Mouse (Mus musculus) midbrain, embryonic 16.5 days (tissue): ENCODE results near the gene M1ap. TPM values are rescaled to one million over a fixed set of nuclear protein-coding genes. Genes with fewer than 3 reads are reported as not detected.

ENCODE experiments used
- ATAC-seq: fragments of 200-750 bp; cut with Nextera tagmentation; 2 replicates; pipeline ENCODE4 v1.8.0; 2017; ENCODE audit warnings: moderate TSS enrichment
- H3K27ac ChIP-seq: fragments of 300-500 bp; sonication (generic); 2 replicates; pipeline ENCODE4 v1.5.1; 2014; ENCODE audit warnings: mild to moderate bottlenecking, low read length, mixed read lengths
- H3K27me3 ChIP-seq: fragments of 300-500 bp; sonication (generic); 2 replicates; pipeline ENCODE4 v1.6.1; 2014; ENCODE audit warnings: low read depth, low read length, mixed read lengths; ENCODE audit not compliant: control insufficient read depth, insufficient read depth
- H3K36me3 ChIP-seq: fragments of 300-500 bp; sonication (generic); 2 replicates; pipeline ENCODE4 v1.6.1; 2014; ENCODE audit warnings: mild to moderate bottlenecking, low read length, moderate library complexity, mixed read lengths; ENCODE audit not compliant: control insufficient read depth, insufficient read depth
- H3K4me1 ChIP-seq: fragments of 300-500 bp; sonication (generic); 2 replicates; pipeline ENCODE4 v1.6.1; 2014; ENCODE audit warnings: mild to moderate bottlenecking, low read length, mixed read lengths; ENCODE audit not compliant: control insufficient read depth, insufficient read depth
- H3K4me2 ChIP-seq: fragments of 300-500 bp; sonication (generic); 2 replicates; pipeline ENCODE4 v1.6.1; 2014; ENCODE audit warnings: mild to moderate bottlenecking, low read length, mixed read lengths
- H3K4me3 ChIP-seq: fragments of 300-500 bp; sonication (generic); 2 replicates; pipeline ENCODE4 v1.5.1; 2014; ENCODE audit warnings: low read depth, mild to moderate bottlenecking, low read length, moderate library complexity, mixed read lengths
- H3K9ac ChIP-seq: fragments of 300-500 bp; sonication (generic); 2 replicates; pipeline ENCODE4 v1.6.1; 2014; ENCODE audit warnings: low read depth, low read length, mixed read lengths
- H3K9me3 ChIP-seq: fragments of 300-500 bp; sonication (generic); replicated peaks from 2 replicates; pipeline ENCODE4 v1.6.1; 2014; ENCODE audit warnings: mild to moderate bottlenecking, low read length, mixed read lengths; ENCODE audit not compliant: control insufficient read depth, poor library complexity, severe bottlenecking
- WGBS: fragments of 180-500 bp; shearing (Covaris S2); extraction: QIAGEN DNeasy Blood & Tissue Kit; methylation state at CpG from one replicate; pipeline ENCODE4 v1.1.7; 2014; 5-methylcytosine and 5-hydroxymethylcytosine counted together
- microRNA-seq: library from miRNA; unstranded; fragments of <30 nt; microRNA quantifications from one replicate; pipeline ENCODE4, GENCODE M21; 2017
- polyA plus RNA-seq: library from polyadenylated mRNA; unstranded; fragments of >200 nt; fragmentation: Nextera tagmentation; extraction: Ambion mirVana; gene quantifications from 2 replicates; pipeline ENCODE4 v1.2.1, GENCODE M21; 2015

Gene M1ap
- polyA plus RNA-seq, 1 experiment from 2014 or later = not detected

GRCm38 (mm10) chr6:83074979-83075378 is 128.3 kb downstream of the M1ap start:
- H3K27me3 ChIP-seq = peaks cover 50% of the 10 kb centered on the region
- 21% methylated on average over 2 of the region's 2 CpGs for WGBS
- no peak for ATAC-seq

GRCm38 (mm10) chr6:83077630-83078323 is 131.1 kb downstream of the M1ap start, which contains the start of gene Pcgf1:
Gene Pcgf1 (plus strand): TSS chr6:83077869.
- H3K27ac ChIP-seq = peak within 1 kb of the TSS; percentile 95
- no peaks in the 10 kb centered on the region for H3K9me3 ChIP-seq
- peak within 1 kb of the TSS; percentile 79 for H3K4me3 ChIP-seq
- peak; percentile 95 for ATAC-seq
- under 1% methylated on average over 54 of the region's 54 CpGs for WGBS
- peak within 1 kb of the TSS; percentile 97 for H3K4me2 ChIP-seq
- peak within 1 kb of the TSS; percentile 88 for H3K9ac ChIP-seq
- peaks cover 17% of the 10 kb centered on the region for H3K4me1 ChIP-seq
- 0 out of 2 replicates have a peak, but pooled peaks cover 4% of the 10 kb centered on the region for H3K36me3 ChIP-seq
- H3K27me3 ChIP-seq = peaks cover 40% of the 10 kb centered on the region

More at GRCm38 (mm10) chr6:83074979-83075378, 128.3 kb downstream of the M1ap start:
- H3K4me2 ChIP-seq = no peak overlapping the region
- no peaks in the 10 kb centered on the region for H3K36me3 ChIP-seq
- H3K4me1 ChIP-seq = peaks cover 17% of the 10 kb centered on the region
- no peaks in the 10 kb centered on the region for H3K9me3 ChIP-seq
- H3K9ac ChIP-seq = no peak overlapping the region
- no peak overlapping the region for H3K27ac ChIP-seq
- H3K4me3 ChIP-seq = no peak overlapping the region

GRCm38 (mm10) chr6:83078324-83078858 is 131.7 kb downstream of the M1ap start:
- Histone ChIP-seq H3K27me3 (peaks cover 40% of the 10 kb centered on the region), H3K36me3 (0 out of 2 replicates have a peak, but pooled peaks cover 4% of the 10 kb centered on the region), H3K4me1 (peaks cover 17% of the 10 kb centered on the region), H3K9me3 (no peaks in the 10 kb centered on the region), H3K9ac (peak overlapping the region; percentile 78), H3K4me3 (peak overlapping the region; percentile 79), H3K27ac (peak overlapping the region; percentile 95), H3K4me2 (peak overlapping the region; percentile 78)
- under 1% methylated on average over 46 of the region's 46 CpGs for WGBS
- peak; percentile 92 for ATAC-seq

Small RNA genes lying within 50 kb of the gene (microRNA-seq; reads per million reads assigned to microRNA genes)
- not detected for gene Mir7040

Other genes starting within 250 kb of the M1ap start
- 115 and 133 TPM in 2 replicates for gene Pole4, start 241.5 kb upstream of the M1ap start, polyA plus RNA-seq
- 1.3 and 1.7 TPM in 2 replicates for gene Hk2, start 172.4 kb upstream of the M1ap start, polyA plus RNA-seq
- gene Sema4f, start 7.1 kb upstream of the M1ap start, polyA plus RNA-seq = 18.9 and 20.3 TPM in 2 replicates
- gene Dok1, start 86.6 kb downstream of the M1ap start, polyA plus RNA-seq = 1.7 and 1.8 TPM in 2 replicates
- 5.1 and 7.5 TPM in 2 replicates for gene Loxl3, start 87.3 kb downstream of the M1ap start, polyA plus RNA-seq
- gene Aup1, start 107.6 kb downstream of the M1ap start, polyA plus RNA-seq = 176 and 184 TPM in 2 replicates
- 76.1 and 87.8 TPM in 2 replicates for gene Htra2, start 108.4 kb downstream of the M1ap start, polyA plus RNA-seq
- gene Dqx1, start 110.9 kb downstream of the M1ap start, polyA plus RNA-seq = 0.30 and 0.37 TPM in 2 replicates
- not detected in 2 replicates for gene Tlx2, start 123.4 kb downstream of the M1ap start, polyA plus RNA-seq
- 50.4 and 52.5 TPM in 2 replicates for gene Pcgf1, start 131.0 kb downstream of the M1ap start, polyA plus RNA-seq
- gene Lbx2, start 139.5 kb downstream of the M1ap start, polyA plus RNA-seq = not detected in 2 replicates
- 5.2 and 5.9 TPM in 2 replicates for gene Ccdc142, start 154.7 kb downstream of the M1ap start, polyA plus RNA-seq
- 5.3 and 5.9 TPM in 2 replicates for gene Gm42688, start 154.7 kb downstream of the M1ap start, polyA plus RNA-seq
- gene Mrpl53, start 162.1 kb downstream of the M1ap start, polyA plus RNA-seq = 113 and 115 TPM in 2 replicates
- 20.9 and 21.6 TPM in 2 replicates for gene Mogs, start 168.6 kb downstream of the M1ap start, polyA plus RNA-seq
- gene Wbp1, start 174.7 kb downstream of the M1ap start, polyA plus RNA-seq = 148 and 163 TPM in 2 replicates
- gene Ino80b, start 178.5 kb downstream of the M1ap start, polyA plus RNA-seq = 13.3 and 14.5 TPM in 2 replicates
- gene Rtkn, start 188.6 kb downstream of the M1ap start, polyA plus RNA-seq = 10.7 TPM in 2 replicates
- 20.1 and 22.9 TPM in 2 replicates for gene Wdr54, start 209.5 kb downstream of the M1ap start, polyA plus RNA-seq
- 11.4 and 16.3 TPM in 2 replicates for gene 1700003E16Rik, start 209.5 kb downstream of the M1ap start, polyA plus RNA-seq
- 161 and 164 TPM in 2 replicates for gene Dctn1, start 219.0 kb downstream of the M1ap start, polyA plus RNA-seq